Mouse (Mus musculus): ENCODE measurements around the gene Abcc4.

DNA sequence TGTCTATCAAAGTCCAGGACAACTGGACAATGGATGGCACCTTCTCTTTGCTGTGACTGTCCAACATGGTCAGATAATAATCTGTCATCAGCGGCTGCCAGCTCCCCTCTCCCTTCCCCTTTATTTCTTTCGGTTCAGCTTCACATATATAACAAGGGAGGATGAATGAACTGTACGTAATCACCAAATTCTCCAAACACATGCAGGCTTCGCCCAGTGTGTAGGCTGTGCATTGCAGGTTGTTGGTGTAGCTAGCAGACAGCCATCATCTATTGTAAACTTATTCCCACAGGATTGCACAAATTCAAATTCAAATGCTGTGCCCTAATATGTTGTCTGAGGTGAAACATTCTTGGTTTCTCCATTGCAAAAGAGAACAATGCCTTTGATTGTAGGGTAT, 271.2 kb downstream of the Abcc4 start:
- no peak for TF ChIP-seq CTCF (IDR thresholded peaks at IDR 0.05; ENCODE audit: low read depth)
- no peak for TF ChIP-seq EP300 (IDR thresholded peaks at IDR 0.05; ENCODE audit: low read depth)

Data from liver, postnatal 0 days (tissue).